Mouse (Mus musculus) kidney, adult 2 months (tissue): ENCODE measurements around the gene Btbd1. TPM values are rescaled to one million over a fixed set of nuclear protein-coding genes. Genes with fewer than 3 reads are reported as not detected.
A peak's percentile ranks its signal among the peaks of the same experiment; 100 is the strongest.

Experiments used
- DNase-seq: peaks from one replicate; pipeline ENCODE4 v3.0.0; 2021
- H3K27ac ChIP-seq: fragments of 200-500 bp; 2 replicates; pipeline ENCODE4 v1.5.1; 2012; ENCODE audit warnings: low read depth, low read length, control low read depth, inconsistent platforms; ENCODE audit not compliant: insufficient read depth
- H3K27me3 ChIP-seq: fragments of 200-500 bp; replicated peaks from 2 replicates; pipeline ENCODE4 v1.6.1; 2012; ENCODE audit warnings: mild to moderate bottlenecking, moderate library complexity, low read length, inconsistent platforms; ENCODE audit not compliant: control insufficient read depth, insufficient read depth
- H3K36me3 ChIP-seq: fragments of 200-500 bp; 2 replicates; pipeline ENCODE4 v1.6.1; 2012; ENCODE audit warnings: mild to moderate bottlenecking, moderate library complexity, low read length, inconsistent platforms; ENCODE audit not compliant: control insufficient read depth, insufficient read depth
- H3K4me1 ChIP-seq: fragments of 200-500 bp; 2 replicates; pipeline ENCODE4 v1.6.1; 2011; ENCODE audit warnings: low read length; ENCODE audit not compliant: control insufficient read depth, insufficient read depth
- H3K4me3 ChIP-seq: fragments of 200-500 bp; 2 replicates; pipeline ENCODE4 v1.5.1; 2011; ENCODE audit warnings: mild to moderate bottlenecking, low read depth, low read length, control low read depth; ENCODE audit not compliant: insufficient read depth
- CTCF ChIP-seq: fragments of 200-500 bp; conservative IDR thresholded peaks from 2 replicates; pipeline ENCODE4 v1.5.1; 2011; ENCODE audit warnings: low read depth, mild to moderate bottlenecking, control low read depth, low read length, moderate library complexity, mixed read lengths; ENCODE audit not compliant: insufficient read depth, insufficient read length
- POLR2A ChIP-seq: fragments of 200-500 bp; IDR thresholded peaks from one replicate; pipeline ENCODE4 v1.6.1; 2011; ENCODE audit warnings: low read depth, low read length, control low read depth
- WGBS: fragments of 180-500 bp; shearing (Covaris S2); methylation state at CpG from one replicate; pipeline ENCODE4 v1.1.7; 2018; 5-methylcytosine and 5-hydroxymethylcytosine counted together
- polyA plus RNA-seq: library from polyadenylated mRNA; depleted of rRNA; stranded (reverse); fragments of >200 nt; gene quantifications from 2 replicates; pipeline ENCODE4 v1.2.3, GENCODE M21; 2012

The Btbd1 gene
- polyA plus RNA-seq, 1 experiment = 28.1 TPM

DNA sequence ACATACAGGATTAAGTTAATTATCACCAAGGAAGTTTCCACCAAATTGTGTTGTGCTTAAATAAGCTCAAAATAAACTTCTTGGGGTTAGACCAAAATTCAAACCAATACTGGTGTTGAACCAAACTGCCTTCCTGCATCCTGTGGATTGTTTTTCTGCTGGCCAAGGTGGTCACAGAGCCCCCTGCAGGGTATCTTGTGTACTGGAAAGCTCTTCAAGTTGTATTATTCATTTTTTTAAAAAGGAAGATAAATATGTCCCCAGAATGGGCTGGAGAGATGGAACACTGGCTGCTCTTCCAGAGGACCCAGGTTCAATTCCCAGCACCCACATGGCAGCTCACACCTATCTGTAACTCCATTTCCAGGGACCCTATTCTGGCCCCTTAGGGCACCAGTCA is 5.6 kb upstream of the Btbd1 start:
- TF ChIP-seq CTCF (no peak), POLR2A (no peak)

DNA sequence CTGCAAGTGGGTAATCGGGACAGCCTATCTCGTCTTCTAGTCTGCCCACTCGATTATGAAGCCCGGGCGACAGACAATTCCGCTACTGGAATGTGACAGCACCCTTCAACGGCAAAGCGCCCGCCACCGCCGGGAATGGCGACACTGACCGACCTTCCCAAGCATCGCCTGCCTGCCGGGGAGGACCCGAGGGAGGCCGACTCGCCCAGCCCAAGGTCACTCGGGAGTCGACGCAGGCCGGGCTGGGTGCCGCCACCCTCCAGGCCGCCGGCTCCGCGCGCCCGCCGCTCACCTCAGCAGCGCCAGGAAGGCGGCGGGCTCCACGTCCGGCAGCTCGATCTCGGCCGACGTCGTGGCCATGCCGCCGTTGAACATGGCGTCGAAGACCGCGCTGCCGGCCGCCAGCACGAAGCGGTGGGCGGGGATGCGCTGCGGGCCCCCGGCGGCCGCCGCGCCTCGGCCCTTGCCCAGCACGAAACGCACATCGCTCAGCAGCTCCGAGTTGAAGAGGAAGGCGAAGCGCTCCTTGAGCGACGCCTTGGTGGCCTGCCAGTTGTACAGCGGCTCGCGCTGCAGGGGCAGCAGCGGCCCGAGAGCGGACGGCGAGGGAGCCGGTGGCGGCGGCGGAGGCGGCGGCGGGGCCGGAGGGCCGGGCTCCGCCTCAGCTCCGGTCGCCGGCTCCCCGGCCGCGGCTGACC is 401 bp downstream of the Btbd1 start:
- Histone ChIP-seq H3K27me3 (no peaks in the 10 kb centered on the region), H3K36me3 (no peaks in the 10 kb centered on the region), H3K4me1 (peaks cover 17% of the 10 kb centered on the region), H3K27ac (peak overlapping the region; percentile 90), H3K4me3 (peak overlapping the region; percentile 95)
- peak; percentile 62 for DNase-seq
- WGBS = 1% methylated on average over 91 of the region's 91 CpGs
- TF ChIP-seq CTCF (no peak), POLR2A (no peak)

More for the DNA sequence above, 5.6 kb upstream of the Btbd1 start:
- no peak for DNase-seq
- Histone ChIP-seq H3K36me3 (no peaks in the 10 kb centered on the region), H3K27me3 (no peaks in the 10 kb centered on the region), H3K27ac (no peak overlapping the region), H3K4me1 (0 out of 2 replicates have a peak, but pooled peaks cover 2% of the 10 kb centered on the region), H3K4me3 (no peak overlapping the region)

DNA sequence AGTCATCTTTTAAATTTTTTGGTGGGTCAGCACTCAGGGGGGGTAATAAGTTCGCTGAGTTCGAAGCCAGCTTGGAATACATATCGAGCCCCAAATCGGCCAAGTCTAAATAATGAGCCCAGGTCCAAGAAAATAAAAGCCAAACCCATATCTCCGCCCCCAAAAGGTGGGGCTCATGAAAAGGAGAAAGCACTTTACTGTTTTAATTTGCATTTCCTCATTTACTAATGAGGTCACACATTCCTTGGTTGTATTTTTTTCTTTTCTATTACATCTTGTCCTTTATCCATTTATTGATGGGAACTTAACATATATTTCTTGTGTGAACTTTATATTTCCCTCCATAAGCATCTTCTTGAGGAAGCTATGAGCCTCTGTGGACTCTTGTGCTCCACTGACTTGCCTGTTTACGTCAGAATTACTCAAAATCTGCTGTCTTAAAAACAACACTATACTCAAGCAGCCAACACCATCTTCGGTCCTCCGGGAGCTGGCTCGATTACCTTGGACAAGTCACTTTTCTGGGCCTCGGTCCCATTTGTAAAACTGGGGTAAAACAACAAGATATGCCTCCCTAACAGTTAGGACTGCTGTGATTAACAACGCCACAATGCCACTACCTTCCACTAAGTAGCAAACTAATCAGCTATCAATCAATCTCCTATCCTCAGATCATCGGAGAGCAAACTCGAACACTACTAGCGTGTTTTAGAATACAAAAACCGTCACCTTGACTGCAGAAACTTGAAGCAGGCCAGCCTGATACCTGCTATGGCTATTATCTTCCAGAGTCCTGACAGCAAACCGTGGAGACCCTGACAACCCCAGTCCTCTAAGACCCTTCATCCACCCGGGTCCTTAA is 1.2 kb downstream of the Btbd1 start:
- TF ChIP-seq POLR2A (no peak), CTCF (no peak)
- DNase-seq = peak; percentile 50
- H3K36me3 ChIP-seq = no peaks in the 10 kb centered on the region
- WGBS = 11% methylated on average over 17 of the region's 17 CpGs
- peak overlapping the region; percentile 95 for H3K4me3 ChIP-seq
- H3K27ac ChIP-seq = peak overlapping the region; percentile 90
- H3K4me1 ChIP-seq = peaks cover 17% of the 10 kb centered on the region
- H3K27me3 ChIP-seq = no peaks in the 10 kb centered on the region

DNA sequence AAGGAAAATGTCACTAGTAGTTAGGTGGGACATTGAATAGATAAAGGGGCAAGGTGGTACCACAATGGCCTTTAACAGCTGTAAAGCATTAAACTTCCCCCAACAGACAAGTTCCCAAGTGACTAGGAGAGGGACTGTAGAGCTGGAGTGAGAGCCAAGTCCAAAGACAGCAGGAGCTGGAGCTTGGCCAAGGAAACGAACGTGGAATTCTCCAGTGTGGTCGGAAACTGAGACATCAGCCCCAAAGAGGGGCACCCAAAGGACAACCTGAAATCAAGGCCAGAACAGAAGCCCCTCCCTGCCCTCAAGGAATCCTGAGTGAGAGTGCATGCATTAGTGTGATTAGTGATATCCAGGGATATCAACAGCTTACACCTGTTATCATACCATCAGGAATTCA is 3.9 kb downstream of the Btbd1 start:
- Histone ChIP-seq H3K36me3 (no peaks in the 10 kb centered on the region), H3K4me3 (no peak overlapping the region), H3K27me3 (no peaks in the 10 kb centered on the region), H3K27ac (no peak overlapping the region), H3K4me1 (peaks cover 17% of the 10 kb centered on the region)
- TF ChIP-seq POLR2A (no peak), CTCF (no peak)
- peak; percentile 66 for DNase-seq
- 2% methylated on average over 3 of the region's 3 CpGs for WGBS

DNA sequence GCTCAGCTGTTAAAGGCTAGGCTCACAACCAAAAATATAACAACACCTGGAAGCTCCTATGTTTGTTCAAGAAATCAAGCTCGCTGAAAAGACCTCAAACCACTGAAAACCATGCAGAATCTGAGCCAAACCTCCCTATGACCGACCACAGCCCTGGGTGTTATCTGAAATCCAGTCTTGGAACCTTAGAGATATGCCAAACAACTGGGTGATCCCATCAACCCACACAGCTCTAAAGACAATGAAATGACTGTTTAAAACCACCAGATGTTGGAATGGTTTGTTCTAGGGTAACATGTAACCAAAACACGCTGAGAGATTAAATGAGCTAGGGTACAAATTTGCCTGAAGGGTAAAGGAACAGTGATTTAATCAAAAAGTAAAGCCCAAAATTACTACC is 4.3 kb downstream of the Btbd1 start:
- 59% methylated on average over 3 of the region's 3 CpGs for WGBS
- Histone ChIP-seq H3K27ac (no peak overlapping the region), H3K27me3 (no peaks in the 10 kb centered on the region), H3K4me1 (peaks cover 15% of the 10 kb centered on the region), H3K36me3 (no peaks in the 10 kb centered on the region), H3K4me3 (no peak overlapping the region)
- TF ChIP-seq POLR2A (no peak), CTCF (no peak)
- no peak for DNase-seq

DNA sequence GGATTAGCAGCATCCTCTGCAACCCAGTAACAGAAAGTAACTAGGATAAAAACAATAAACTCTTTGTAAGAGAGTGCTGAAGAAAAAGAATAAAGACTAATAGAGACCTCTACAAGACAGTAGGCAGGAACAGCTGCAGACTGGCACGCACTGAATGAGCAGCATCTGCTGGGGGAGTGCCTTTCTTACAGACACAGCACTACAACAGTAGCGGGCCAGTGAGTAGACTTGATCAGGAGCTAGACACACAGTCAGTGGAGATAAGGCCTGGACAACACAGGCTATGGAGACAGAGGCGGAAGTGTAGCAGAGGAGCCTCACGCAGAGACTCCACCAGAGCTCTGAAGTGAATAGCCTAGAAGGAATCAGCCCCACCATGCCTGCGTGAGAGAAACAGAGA is 23.2 kb downstream of the Btbd1 start:
- WGBS = 89% methylated on average over 5 of the region's 5 CpGs
- Histone ChIP-seq H3K27ac (no peak overlapping the region), H3K36me3 (no peaks in the 10 kb centered on the region), H3K4me3 (no peak overlapping the region), H3K4me1 (no peaks in the 10 kb centered on the region), H3K27me3 (no peaks in the 10 kb centered on the region)
- no peak for DNase-seq
- no peak for TF ChIP-seq POLR2A

DNA sequence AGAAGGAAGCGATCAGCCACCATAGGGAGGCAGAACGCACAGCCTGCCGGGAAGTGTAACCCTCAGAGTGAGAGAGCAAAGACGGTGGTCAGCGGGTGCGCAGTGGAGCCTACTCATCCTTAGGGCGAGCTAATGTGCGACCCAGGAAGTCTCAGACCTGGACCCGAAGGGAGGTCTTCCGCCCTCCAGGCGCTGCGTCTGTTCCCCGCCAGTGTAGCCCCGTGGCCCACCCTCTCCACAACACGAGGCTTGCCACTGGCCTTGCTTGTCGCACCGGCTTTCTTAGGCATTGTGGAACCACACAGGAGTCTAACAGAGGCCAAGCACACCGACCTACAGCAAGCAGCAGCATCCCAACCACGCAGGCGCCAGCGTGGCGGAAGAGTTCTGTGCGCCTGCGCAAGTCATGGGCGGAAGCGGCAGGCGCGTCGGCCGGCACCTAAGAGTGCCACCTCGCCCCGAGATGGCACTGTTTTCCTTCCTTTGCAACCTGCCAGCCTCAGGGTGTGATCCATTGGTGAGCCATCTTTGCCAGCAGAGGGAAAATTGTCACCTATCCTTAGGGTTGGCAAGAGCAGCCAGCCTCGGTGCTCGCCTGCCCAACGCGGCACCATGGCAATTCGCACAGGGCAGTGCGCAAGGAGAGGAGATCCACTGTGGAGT is 40.0 kb downstream of the Btbd1 start, which contains the start of gene 3110040N11Rik:
Gene 3110040N11Rik (minus strand): TSS at position 384 of the 663 bp plus-strand sequence.
- Histone ChIP-seq H3K27ac (peak within 1 kb of the TSS; percentile 76), H3K27me3 (no peaks in the 10 kb centered on the region), H3K36me3 (no peaks in the 10 kb centered on the region), H3K4me3 (peak within 1 kb of the TSS; percentile 89), H3K4me1 (peaks cover 9% of the 10 kb centered on the region; the same call in 1 of the 2 replicates)
- peak; percentile 87 for DNase-seq
- TF ChIP-seq POLR2A = peak; percentile 86
- TF ChIP-seq CTCF = peak; percentile 64
- under 1% methylated on average over 38 of the region's 38 CpGs for WGBS
